Mouse (Mus musculus) forebrain, embryonic 16.5 days (tissue): ENCODE measurements at regions not wholly inside any gene's neighbourhood (a gene's known extent, or its start where the extent isn't known, plus 50 kb on each side); places are given as distances from the start of the nearest gene placed in this dataset.
A peak's percentile ranks its signal among the peaks of the same experiment; 100 is the strongest.
"Not testable (repeated sequence)": the region's sequence is repeated elsewhere in the genome, so short reads cannot be mapped to it uniquely, and the experiment has no call there.

Experiments
- ATAC-seq: fragments of 200-750 bp; cut with Nextera tagmentation; 2 replicates; pipeline ENCODE4 v1.8.0; 2017; ENCODE audit warnings: mild to moderate bottlenecking, moderate library complexity
- H3K27ac ChIP-seq: fragments of 300-500 bp; sonication (generic); 2 replicates; pipeline ENCODE4 v1.5.1; 2014; ENCODE audit warnings: low read length, control low read depth
- H3K27me3 ChIP-seq: fragments of 300-500 bp; sonication (generic); replicated peaks from 2 replicates; pipeline ENCODE4 v1.6.1; 2014; ENCODE audit warnings: low read length; ENCODE audit not compliant: control insufficient read depth, insufficient read depth
- H3K36me3 ChIP-seq: fragments of 300-500 bp; sonication (generic); 2 replicates; pipeline ENCODE4 v1.6.1; 2014; ENCODE audit not compliant: control insufficient read depth, insufficient read depth
- H3K4me1 ChIP-seq: fragments of 300-500 bp; sonication (generic); replicated peaks from 2 replicates; pipeline ENCODE4 v1.6.1; 2014; ENCODE audit warnings: low read length; ENCODE audit not compliant: control insufficient read depth, insufficient read depth
- H3K4me2 ChIP-seq: fragments of 300-500 bp; sonication (generic); 2 replicates; pipeline ENCODE4 v1.6.1; 2014; ENCODE audit warnings: mild to moderate bottlenecking, low read length, control low read depth
- H3K4me3 ChIP-seq: fragments of 300-500 bp; sonication (generic); replicated peaks from 2 replicates; pipeline ENCODE4 v1.5.1; 2014; ENCODE audit warnings: mild to moderate bottlenecking, low read length, control low read depth
- H3K9ac ChIP-seq: fragments of 300-500 bp; sonication (generic); replicated peaks from 2 replicates; pipeline ENCODE4 v1.6.1; 2014; ENCODE audit warnings: low read depth, low read length, control low read depth
- H3K9me3 ChIP-seq: fragments of 300-500 bp; sonication (generic); 2 replicates; pipeline ENCODE4 v1.6.1; 2016; ENCODE audit warnings: low read length; ENCODE audit not compliant: control insufficient read depth
- WGBS: fragments of 180-500 bp; shearing (Covaris S2); extraction: QIAGEN DNeasy Blood & Tissue Kit; methylation state at CpG from one replicate; pipeline ENCODE4 v1.1.7; 2014; 5-methylcytosine and 5-hydroxymethylcytosine counted together

DNA sequence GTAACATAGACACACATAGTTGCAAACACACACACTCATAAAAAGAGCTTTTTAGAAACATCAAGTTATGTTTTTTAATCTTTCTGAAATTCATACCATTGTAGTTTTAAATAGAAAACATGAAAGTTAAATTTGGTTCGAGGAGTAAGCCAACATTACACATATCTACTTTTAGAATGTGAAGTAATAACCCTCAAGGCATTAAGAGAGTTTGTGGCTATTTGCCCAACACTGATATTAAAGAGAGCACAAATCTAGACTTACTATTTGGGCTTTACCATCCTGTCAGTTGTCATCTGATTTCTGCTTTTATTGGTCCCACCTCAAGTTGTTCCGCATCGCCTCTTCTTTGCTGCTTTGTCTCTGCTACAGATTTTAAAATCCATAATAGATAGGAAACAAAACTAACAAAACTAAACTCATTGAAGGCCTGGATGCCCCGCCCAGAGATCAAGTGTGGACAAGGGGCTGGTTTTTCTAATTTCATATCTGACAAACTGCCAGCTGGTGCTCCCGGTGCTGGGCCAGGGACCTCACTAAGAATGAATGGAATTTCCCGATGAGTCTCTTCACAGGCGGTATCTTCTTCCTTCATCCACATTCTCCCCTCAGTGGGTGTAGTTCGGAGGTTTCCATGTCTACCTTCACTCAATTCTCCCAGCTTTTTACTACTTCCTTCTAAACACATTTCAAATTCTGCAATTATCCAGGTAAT is 60.3 kb upstream of the Akap13 start:
- WGBS: 88% methylated on average over 8 of the region's 8 CpGs
- Histone ChIP-seq H3K4me2 (no peak overlapping the region), H3K27me3 (no peaks in the 10 kb centered on the region), H3K4me3 (no peak overlapping the region), H3K9me3 (no peaks in the 10 kb centered on the region), H3K4me1 (no peaks in the 10 kb centered on the region), H3K36me3 (no peaks in the 10 kb centered on the region), H3K9ac (no peak overlapping the region), H3K27ac (no peak overlapping the region)
- no peak for ATAC-seq

DNA sequence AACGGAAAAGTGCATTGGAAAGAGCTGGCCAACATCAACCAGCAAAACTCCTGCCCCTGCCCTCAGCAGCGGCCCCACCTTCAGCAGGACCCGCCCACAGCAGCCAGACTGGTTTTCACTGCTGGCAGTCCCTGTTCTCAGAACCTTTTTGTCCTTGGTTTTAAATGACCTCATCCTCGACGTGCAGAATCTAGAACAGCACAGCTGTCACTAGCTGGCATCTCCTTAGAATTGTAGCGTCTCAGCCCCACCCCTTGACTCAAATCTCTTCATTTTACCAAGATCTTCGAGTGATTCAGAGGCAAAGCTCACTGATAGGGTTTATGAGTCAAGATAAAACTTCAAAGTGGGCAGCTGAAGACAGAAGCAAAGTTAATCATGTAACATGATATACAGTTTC is 57.8 kb upstream of the Akap13 start:
- 11% methylated on average over 7 of the region's 7 CpGs for WGBS
- ATAC-seq: no peak
- Histone ChIP-seq H3K4me2 (no peak overlapping the region), H3K4me3 (no peak overlapping the region), H3K27ac (no peak overlapping the region), H3K4me1 (no peaks in the 10 kb centered on the region), H3K36me3 (no peaks in the 10 kb centered on the region), H3K27me3 (no peaks in the 10 kb centered on the region), H3K9ac (no peak overlapping the region), H3K9me3 (no peaks in the 10 kb centered on the region)

DNA sequence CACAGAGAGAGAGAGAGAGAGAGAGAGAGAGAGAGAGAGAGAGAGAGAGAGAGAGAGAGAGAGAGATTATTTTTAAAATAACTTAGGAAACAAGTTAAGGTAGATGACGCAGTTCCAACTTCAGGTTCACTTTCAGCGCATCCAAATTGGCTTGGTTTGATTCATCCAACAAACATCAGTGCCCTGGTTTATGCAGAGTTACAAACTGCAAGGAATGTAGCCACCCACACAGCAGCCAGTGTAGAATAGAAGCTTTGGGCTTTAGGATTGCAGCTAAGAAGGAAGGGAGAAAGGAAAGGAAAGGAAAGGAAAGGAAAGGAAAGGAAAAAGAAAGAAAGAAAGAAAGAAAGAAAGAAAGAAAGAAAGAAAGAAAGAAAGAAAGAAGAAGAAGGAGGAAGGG is 56.9 kb upstream of the Akap13 start:
- not testable (repeated sequence) for H3K4me1 ChIP-seq, ATAC-seq, H3K36me3 ChIP-seq, H3K9me3 ChIP-seq, H3K27ac ChIP-seq, H3K27me3 ChIP-seq, H3K4me2 ChIP-seq, H3K9ac ChIP-seq, H3K4me3 ChIP-seq
- WGBS: 89% methylated on average over 2 of the region's 2 CpGs

DNA sequence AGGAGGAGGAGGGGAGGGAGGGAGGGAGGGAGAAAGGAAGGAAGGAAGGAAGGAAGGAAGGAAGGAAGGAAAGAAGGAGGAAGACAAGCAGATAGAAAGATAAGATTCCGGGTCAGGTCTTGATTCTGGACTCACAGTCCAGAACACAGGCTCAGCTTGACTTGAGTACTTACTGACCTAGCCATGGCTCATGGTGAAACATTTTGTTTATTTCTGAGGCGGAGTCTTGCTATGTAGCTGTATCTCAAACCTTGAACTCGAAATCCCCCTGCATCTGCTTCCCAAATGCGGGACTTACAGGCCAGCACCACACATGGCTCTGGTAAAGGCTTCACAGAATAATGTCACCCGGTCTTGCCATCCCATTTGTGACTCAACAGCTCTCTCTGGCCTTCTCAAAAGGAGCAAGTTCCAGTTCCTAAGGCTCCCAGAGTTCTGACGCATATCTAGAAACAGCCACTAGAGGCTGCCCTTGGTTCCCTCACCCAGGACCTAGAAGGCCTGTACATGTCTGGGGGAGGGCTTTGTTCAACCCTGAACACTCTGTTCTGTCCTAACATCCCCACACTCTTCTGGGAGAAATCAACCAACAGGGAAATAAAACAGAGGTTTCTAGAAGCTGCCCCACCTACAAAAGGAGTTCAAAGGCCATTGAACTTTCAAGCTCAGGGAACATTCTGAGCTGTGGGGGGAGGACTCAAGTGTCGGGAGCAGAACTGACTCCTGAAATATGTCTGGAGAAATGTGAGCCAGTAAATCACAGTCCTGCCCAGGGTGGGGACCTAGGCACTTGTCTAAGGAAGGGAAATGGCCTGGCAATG is 56.2 kb upstream of the Akap13 start:
- no peaks in the 10 kb centered on the region for H3K4me1 ChIP-seq
- H3K9me3 ChIP-seq: no peaks in the 10 kb centered on the region
- H3K4me2 ChIP-seq: no peak overlapping the region
- no peaks in the 10 kb centered on the region for H3K36me3 ChIP-seq
- WGBS: 57% methylated on average over 7 of the region's 7 CpGs
- ATAC-seq: peak; percentile 76
- no peaks in the 10 kb centered on the region for H3K27me3 ChIP-seq
- no peak overlapping the region for H3K4me3 ChIP-seq
- H3K9ac ChIP-seq: no peak overlapping the region
- H3K27ac ChIP-seq: no peak overlapping the region

DNA sequence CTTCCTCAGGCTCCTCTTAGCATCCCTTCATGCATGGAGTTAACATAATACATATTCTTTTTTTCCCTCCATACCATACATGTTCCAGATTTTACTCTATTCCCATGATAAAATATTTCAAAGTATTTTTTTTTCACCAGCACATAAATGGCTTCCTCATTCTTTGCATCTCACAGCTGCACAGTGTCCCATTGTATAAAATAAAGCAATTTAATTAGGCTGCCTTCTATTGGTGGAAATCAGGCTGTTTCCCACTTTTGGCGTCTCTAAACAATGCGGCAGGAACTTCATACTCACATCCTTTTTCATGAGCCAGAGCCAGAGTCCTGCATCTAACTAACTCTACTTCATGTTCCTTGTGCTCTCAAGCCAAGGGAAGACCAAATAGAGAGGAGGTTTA is 54.9 kb upstream of the Akap13 start:
- Histone ChIP-seq H3K4me2 (no peak overlapping the region), H3K27me3 (no peaks in the 10 kb centered on the region), H3K9me3 (no peaks in the 10 kb centered on the region), H3K36me3 (no peaks in the 10 kb centered on the region), H3K4me3 (no peak overlapping the region), H3K27ac (no peak overlapping the region), H3K4me1 (no peaks in the 10 kb centered on the region), H3K9ac (no peak overlapping the region)
- ATAC-seq: no peak
- WGBS: 20% methylated on average over 2 of the region's 2 CpGs

DNA sequence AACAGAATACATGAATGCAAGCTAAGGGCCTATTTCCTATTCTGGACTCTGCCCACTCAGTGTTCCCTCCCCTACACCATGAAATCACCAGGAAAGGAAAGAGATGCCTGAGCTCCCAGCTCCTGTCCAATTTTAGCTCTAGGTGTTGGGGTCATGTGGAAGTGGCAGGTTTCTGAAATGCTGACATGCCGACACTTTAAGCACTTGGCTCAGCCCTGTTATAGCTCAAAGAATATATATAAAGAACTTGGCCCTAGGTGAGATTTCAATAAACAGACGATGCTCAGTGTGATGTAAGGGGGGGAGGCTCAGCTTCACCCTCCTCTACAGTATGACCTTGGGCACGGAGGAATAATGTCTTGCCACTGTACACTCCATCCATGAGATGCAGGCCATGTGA is 50.4 kb upstream of the Akap13 start:
- WGBS: 86% methylated on average over 3 of the region's 3 CpGs
- Histone ChIP-seq H3K4me2 (no peak overlapping the region), H3K27me3 (no peaks in the 10 kb centered on the region), H3K36me3 (no peaks in the 10 kb centered on the region), H3K27ac (no peak overlapping the region), H3K9ac (no peak overlapping the region), H3K4me1 (no peaks in the 10 kb centered on the region), H3K4me3 (no peak overlapping the region), H3K9me3 (no peaks in the 10 kb centered on the region)
- ATAC-seq: no peak
